Mouse (Mus musculus): Measurements from ENCODE around the gene Mcm2.

The Mcm2 gene

DNA sequence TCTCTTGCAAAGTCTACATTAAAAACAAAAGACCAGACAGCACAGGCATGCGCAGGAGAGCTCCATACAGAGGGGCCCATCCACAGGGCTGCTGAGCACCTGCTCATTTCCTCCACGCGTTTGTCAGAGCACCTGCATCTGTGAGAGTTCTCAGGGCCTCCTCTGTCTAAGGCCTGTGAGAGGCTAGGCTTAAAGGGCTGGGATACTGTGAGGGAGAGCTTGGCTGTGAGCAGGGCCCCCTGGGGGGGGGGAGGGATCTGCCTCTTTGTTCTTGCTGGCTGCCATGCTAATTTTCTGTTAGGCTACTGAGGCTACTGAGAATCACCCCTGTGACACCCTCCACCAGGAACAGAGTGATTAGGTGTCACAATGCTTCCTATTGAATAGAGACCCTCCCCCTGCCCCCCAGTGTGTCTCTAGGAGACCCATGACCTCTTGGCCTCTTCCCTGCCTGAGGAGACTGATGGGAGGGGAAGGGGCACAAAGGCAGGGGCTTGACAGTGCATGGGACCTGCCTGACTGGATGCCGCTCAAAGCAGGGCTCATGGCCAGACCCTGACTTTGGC, 27.1 kb upstream of the Mcm2 start:
- no peak for DNase-seq

DNA sequence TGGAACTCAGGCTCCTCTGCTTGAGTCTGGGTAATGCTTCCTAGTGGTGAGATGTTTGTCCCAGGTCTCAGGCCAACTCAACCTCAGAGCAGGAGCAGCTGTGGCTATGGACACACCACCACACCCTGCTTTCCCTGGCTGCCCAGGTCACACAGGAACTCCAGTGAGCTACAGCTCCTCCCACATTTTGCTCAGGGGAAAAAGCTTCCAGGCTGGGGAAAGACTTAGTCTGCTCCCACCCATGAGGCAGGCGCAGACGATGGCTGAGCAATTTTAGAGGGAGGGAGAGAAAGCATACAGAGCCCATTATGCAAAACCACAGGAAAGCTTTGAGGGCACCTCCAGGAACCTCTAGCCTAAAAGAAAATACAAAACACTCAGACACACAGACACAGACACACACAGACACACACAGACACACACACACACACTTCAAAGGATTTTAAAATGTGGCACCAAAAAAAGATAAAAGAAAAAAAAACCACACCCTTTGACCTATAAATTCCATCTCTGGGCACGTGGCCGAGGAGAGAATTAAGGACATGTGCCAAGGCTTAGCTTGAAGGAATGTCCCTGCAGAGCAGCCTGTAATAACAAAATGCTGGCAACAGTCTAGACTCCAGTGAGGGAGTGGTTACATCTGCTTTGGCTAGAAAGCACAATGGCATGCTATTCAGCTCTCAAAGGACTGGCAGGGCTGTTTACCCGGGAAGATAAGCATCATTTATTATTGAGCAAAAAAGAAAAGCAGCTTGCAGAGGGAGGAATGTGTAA, 26.1 kb upstream of the Mcm2 start:
- DNase-seq = no peak

DNA sequence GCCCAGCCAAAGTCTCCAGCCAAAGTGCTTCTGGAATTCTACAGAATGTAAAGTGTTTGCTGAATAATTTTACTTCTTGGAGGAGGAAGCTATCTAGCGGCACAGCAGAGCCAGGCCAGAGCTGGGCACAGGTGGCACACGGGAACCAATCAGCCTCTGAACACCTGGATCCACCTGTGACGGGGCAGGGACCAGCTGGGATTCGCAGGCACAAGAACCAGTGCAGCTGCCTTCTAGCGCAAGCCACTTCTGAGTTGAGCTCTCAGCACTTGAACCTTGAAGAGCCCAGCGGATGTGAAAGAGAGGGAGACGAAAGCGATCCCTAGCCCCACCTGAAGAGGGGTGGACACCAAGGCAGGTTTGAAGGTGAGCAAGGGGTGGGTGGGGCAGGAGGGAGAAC, 20.2 kb upstream of the Mcm2 start:
- no peak for DNase-seq

- peak; percentile 64 for DNase-seq
Measured at GRCm38 (mm10) chr6:88916153-88916552, 17.6 kb upstream of the Mcm2 start.

DNA sequence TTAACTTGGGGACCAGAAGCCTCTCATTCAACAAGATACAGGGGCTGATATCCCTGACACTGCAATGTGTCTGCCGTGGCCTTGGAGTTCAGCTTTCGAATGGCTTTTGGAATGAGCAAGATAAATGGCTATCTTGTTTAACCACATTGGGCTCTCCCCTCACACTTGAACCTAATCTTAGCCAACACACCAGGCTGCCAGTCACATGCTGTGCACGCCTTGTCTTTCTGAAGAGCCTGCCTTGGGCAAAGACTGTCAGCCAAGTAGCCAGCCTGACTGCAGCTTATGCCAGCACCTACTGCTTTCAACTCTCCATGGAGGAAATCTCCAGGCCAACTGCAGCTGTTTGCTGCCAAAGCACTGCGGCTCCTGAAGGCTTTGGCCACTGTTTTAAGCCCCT, 16.9 kb upstream of the Mcm2 start:
- DNase-seq = no peak

- no peak for DNase-seq
Measured at GRCm38 (mm10) chr6:88914799-88915198, 16.2 kb upstream of the Mcm2 start.

- no peak for DNase-seq
Measured at GRCm38 (mm10) chr6:88913440-88913839, 14.9 kb upstream of the Mcm2 start.

- no peak for DNase-seq
Measured at GRCm38 (mm10) chr6:88913022-88913421, 14.4 kb upstream of the Mcm2 start.

GRCm38 (mm10) chr6:88909151-88909550, 10.6 kb upstream of the Mcm2 start:
- no peak for DNase-seq

DNA sequence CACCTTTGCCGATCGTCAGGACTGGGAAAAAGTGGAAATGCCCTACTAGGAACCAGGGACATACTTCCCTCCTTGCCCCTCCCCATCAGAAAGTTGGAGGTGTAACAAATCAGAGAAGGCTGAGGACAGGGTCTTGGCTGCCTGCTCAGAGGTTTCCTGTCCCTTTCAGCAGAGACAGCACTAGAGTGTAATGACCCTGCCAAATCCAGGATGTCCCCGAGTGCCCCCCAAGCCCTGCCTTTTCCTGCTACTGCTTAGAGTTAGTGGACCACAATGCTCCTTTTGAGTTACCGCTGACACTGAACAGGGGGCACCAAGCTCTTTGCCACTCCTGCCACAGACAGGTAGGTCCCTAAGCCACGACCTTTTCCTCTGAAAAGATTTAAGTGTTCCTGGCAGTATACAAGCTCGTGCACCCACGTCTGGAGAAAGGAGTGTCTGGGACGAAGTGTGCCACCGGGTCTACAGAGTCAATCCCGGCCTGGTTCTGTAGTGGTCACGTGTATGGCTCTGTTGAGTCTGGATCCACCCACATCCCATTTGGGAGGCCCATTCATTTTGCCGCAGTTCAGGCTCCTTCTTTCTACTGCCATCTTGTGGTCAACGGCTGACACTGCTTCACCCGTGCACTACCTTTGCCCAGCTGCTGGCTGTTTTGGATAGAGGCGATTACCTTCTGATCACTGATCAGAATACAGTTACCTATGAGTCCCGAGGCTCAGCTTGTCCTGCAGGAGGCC, 8.0 kb upstream of the Mcm2 start:
- DNase-seq = peak; percentile 48

DNA sequence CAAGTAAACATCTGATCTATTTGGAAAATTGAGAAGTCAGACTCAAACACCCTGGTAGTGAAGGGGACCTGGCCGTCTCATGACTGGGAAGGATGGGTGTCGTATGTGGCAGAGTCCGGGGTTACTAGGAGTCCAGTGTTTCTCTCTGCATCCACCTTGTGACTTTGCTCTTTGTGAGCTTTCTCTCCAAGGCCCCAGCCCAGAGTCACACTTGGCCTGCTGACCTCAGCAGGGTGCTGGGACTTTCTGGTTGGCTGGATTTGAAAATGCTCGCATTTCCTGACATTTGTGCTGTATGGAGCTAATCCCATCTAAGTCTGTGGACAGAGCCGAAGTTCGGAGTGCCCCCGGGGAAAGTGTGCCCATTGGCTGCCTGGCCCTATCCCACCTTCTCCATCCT, 6.5 kb upstream of the Mcm2 start:
- no peak for DNase-seq

- DNase-seq = no peak
Measured at GRCm38 (mm10) chr6:88904456-88904974, 5.9 kb upstream of the Mcm2 start.

GRCm38 (mm10) chr6:88903708-88904107, 5.1 kb upstream of the Mcm2 start:
- no peak for DNase-seq

DNA sequence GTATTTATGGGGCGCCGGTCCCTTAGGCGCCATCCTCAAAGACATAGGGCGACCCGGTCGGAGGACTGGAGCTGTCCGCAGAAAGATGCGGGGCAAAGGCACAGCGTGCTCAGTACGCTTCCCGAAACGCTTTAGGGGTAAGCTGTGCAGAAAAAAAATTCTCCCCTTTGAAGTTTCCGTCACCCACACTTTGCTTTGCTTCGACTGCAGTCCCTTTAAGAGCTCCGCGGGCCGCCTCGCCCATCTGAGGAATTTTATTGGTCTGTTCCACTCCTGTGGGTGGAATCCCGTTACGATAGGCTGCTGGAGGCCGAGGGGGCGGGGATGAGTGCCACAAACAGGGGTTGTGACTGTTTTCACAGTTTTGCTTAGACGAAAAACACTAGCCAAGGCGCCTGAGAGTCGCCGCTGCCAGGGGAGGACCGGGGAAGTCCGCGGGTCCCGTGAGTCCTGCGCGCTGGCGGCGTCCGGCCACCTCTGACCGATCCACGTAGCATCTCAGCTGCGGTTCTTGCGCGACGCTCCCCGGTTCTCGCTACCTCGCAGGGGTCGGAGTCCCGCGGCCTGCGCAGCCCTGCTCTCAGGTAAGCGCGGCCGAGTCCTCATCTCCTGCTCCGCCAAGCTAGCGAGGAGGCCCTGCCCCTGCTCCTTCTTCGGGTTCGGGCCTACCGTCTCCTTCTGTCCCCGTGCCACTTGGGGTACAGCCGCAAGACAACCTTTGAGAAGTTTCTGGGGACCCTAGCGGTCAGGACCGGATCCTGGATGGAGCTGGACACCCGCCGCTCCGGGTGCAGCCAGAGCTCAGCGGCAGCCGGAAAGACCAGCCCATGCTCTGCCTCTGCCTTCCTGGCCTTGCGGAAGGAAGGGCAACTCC, 3.6 kb upstream of the Mcm2 start, which contains the start of gene Tpra1:
Gene Tpra1 (plus strand): TSS at position 305 of the 874 bp plus-strand sequence.
- peak; percentile 94 for DNase-seq

- no peak for DNase-seq
Measured at GRCm38 (mm10) chr6:88901471-88901870, 2.9 kb upstream of the Mcm2 start.

DNA sequence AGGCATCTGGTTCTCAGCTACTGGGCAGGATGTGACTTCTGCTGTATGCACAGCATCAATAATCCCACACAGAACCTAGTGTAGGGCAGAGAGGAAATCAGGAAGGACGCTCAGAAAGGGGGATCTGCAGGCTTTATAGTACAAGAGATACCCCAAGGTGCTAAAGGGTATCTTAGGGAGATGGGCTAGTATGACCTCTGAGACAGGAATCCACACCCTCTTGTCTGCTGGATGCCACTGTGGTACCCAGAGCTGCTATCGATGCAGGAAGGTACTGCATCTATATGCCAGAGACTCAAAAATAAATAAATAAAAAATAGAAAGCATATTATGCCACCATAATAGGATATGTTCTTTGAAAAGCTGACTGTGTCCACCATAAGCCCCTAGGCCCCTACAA, 1.0 kb upstream of the Mcm2 start:
- no peak for DNase-seq

GRCm38 (mm10) chr6:88899086-88899485, 506 bp upstream of the Mcm2 start:
- DNase-seq = no peak

DNA sequence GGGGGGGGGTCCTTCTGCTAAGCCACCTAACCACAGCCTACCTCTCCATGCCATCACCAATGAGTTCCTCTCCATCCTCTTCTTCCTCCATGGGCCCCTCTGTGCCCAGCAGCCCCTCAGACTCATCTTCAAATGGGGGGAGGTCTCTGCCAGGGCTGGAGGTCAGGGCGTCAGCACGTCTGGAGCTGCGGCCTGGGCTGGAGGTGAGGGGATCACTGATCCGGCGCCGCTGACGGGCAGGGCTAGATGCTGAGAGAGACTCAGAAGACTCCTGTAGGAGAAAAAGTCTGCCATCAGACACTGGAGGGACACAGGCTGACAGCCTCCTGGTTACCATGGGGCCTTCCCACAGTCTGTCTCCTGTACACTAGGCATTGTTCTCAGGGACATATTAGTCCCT, 1.3 kb downstream of the Mcm2 start:
- DNase-seq = no peak

- DNase-seq = no peak
Measured at GRCm38 (mm10) chr6:88895943-88896342, 2.6 kb downstream of the Mcm2 start.

DNA sequence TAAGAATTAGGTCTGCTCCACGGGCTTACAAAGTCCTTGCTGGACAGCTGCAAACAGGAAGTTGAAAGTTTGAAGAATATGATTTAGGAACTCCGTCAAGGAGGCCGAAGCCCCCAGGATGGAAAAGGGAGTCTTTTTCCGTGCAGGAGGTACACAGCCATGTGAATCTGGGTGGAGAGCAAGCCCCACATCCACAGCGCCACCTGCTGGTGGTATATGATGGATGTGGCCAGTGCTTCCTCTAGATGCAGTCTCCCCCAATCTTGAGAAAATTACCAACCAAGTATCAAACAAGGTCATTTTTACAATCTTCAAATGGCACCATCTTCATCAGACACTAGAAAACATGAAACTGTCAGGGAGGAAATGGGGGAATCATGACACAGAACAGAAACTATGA, 5.0 kb downstream of the Mcm2 start:
- peak; percentile 79 for DNase-seq

DNA sequence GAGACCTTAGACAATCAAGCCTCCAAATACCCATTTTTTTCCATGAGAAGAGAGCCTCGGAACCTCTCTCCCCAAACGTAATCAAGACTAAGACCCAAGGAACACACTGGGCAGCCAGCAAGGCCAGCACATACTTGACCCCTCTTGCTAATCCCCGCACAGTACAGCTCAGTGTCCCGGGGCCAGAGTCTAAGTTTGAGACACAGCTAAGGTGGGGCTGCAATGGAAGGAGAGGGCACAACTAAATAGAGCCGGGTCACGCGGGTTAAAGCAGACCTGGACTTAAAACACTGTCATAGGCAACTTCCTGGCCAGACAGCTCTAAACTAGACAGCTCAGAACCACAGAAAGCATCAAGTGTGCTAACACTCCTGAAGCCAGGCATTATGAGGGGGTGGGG, 7.7 kb downstream of the Mcm2 start:
- DNase-seq = no peak

DNA sequence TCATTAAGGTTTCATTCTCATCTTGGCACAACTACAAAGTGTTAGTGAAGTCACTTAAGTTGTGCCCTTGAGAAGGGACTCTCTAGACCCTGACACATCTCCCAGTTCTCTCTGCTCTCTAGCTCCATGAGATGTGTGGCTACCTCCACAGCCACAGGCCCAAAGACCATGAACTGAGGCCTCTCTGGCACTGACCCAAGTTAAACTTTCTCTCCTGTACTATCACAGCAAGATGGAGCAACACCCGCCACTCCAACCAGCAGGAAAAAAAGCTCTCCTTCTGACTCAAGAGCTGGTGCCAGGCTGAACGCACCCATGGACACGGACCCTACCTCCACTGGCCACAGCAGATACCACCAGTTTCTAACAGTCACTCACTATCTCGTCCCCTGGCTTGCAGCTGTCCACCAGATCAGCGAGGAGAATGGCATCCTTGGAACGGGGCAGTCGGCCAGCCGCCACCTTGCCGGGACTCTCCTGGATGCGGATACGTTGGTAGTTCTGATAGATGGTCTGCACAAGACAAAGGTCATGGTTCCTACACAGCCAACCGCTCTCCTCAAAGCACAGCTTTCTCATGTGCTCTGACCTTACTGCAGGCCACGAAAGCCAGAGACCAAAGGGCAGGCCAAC, 9.1 kb downstream of the Mcm2 start:
- no peak for DNase-seq

All from right cerebral cortex, postnatal 14 days (tissue).